Mouse (Mus musculus): Measurements from ENCODE around the gene Arih2.

DNA sequence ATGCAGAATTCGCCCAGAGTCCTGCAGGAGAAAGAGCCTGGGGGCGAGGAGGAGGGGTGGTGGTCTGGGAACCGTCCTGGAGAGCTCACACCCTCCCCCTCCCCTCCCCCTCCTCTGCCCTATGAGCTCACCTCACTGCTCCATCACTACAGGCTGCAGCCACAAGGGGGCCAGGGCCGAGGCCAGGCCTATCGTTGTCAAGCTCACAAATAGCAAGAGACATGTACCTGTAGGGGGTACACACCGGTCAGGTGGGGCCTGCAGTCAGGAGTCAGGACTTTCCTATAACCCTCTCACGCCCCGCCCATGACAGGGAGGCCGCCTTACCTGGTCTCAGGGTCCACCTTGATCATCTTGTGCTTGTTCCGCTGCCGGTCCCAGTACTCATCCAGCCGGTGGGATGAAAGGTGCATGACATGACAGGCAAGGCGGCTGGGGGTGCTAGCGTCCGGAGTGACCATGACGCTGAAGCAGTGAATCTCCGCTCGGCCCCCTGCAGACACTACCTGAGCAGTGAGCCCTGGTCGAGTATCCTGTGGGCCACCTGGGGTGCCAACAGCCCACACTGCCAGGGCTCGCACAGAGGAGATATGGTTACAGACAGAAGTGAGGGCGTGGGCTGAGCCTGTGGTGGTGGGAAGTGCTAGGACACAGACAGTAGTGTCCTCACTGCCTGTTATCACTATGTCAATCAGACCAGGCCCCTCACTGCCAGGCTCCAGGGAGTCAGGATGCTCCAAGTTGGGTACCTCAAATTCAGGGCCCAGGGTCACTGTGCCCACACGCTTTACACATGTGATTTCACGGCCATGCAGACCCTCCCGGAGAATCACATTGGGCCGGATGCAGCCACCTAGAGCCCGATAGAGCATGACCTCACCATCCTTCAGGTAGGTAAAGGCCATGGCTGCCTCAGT, 75.2 kb downstream of the Arih2 start:
- TF ChIP-seq POLR2A (IDR thresholded peaks at IDR 0.05; ENCODE audit: borderline replicate concordance, control insufficient read depth, low read depth, low read length) (no peak), CTCF (IDR thresholded peaks at IDR 0.05; ENCODE audit: control insufficient read depth, insufficient read depth, low read length) (peak; percentile 54; the same call in 1 of the 2 replicates)

Data from bone marrow, adult 2 months (tissue).